Mouse (Mus musculus) myocyte (in vitro differentiated cells): ENCODE data around the gene Gm20388. TPM values are rescaled to one million over a fixed set of nuclear protein-coding genes. Genes with fewer than 3 reads are reported as not detected.

Experiments used
- H3K27me3 ChIP-seq: one replicate; pipeline ENCODE4 v1.6.1; 2011; ENCODE audit not compliant: control insufficient read depth, insufficient read depth, insufficient read length
- H3K36me3 ChIP-seq: one replicate; pipeline ENCODE4 v1.6.1; 2011; ENCODE audit not compliant: control insufficient read depth, insufficient read depth
- H3K4me2 ChIP-seq: one replicate; pipeline ENCODE4 v1.6.1; 2011; ENCODE audit warnings: low read depth, control low read depth
- H3K4me3 ChIP-seq: one replicate; pipeline ENCODE4 v1.5.1; 2011; ENCODE audit warnings: mild to moderate bottlenecking, control low read depth, moderate library complexity
- H3K79me2 ChIP-seq: one replicate; pipeline ENCODE4 v1.6.1; 2011; ENCODE audit not compliant: control insufficient read depth, insufficient read depth
- H3ac ChIP-seq: one replicate; pipeline ENCODE4 v1.6.1; 2011; ENCODE audit not compliant: control insufficient read depth, insufficient read length
- CEBPB ChIP-seq: IDR thresholded peaks from 2 replicates; pipeline ENCODE4 v1.6.1; 2011; ENCODE audit warnings: mild to moderate bottlenecking, moderate library complexity; ENCODE audit not compliant: poor library complexity, insufficient read depth, severe bottlenecking
- E2F4 ChIP-seq: IDR thresholded peaks from one replicate; pipeline ENCODE4 v1.6.1; 2011; ENCODE audit warnings: mild to moderate bottlenecking, control low read depth, moderate library complexity; ENCODE audit not compliant: insufficient read depth
- MAX ChIP-seq: IDR thresholded peaks from one replicate; pipeline ENCODE4 v1.6.1; 2011; ENCODE audit warnings: low read depth, mild to moderate bottlenecking, control low read depth
- MYOD1 ChIP-seq, 3 experiments: IDR thresholded peaks; one replicate each; pipeline ENCODE4 v1.6.1; 2011; ENCODE audit warnings: control low read depth in 2 of 3, low read depth in 2 of 3, mild to moderate bottlenecking in 2 of 3, moderate library complexity in 1 of 3; ENCODE audit not compliant: insufficient read length in 2 of 3, control insufficient read depth in 1 of 3
- MYOG ChIP-seq, 3 experiments: IDR thresholded peaks; one replicate each; pipeline ENCODE4 v1.6.1; 2011; ENCODE audit warnings: control low read depth in 2 of 3, low read depth in 2 of 3, mild to moderate bottlenecking in 2 of 3; ENCODE audit not compliant: insufficient read length in 2 of 3, control insufficient read depth in 1 of 3, insufficient read depth in 1 of 3
- POLR2A ChIP-seq: IDR thresholded peaks from one replicate; pipeline ENCODE4 v1.6.1; 2011; ENCODE audit warnings: low read depth, mild to moderate bottlenecking, control low read depth, moderate library complexity; ENCODE audit not compliant: insufficient read length
- POLR2AphosphoS2 ChIP-seq: IDR thresholded peaks from one replicate; pipeline ENCODE4 v1.6.1; 2011; ENCODE audit warnings: low read depth, control low read depth; ENCODE audit not compliant: insufficient read length
- REST ChIP-seq: IDR thresholded peaks from one replicate; pipeline ENCODE4 v1.6.1; 2011; ENCODE audit warnings: mild to moderate bottlenecking, control low read depth, moderate library complexity; ENCODE audit not compliant: insufficient read depth, insufficient read length
- SRF ChIP-seq: IDR thresholded peaks from one replicate; pipeline ENCODE4 v1.6.1; 2011; ENCODE audit warnings: low read depth; ENCODE audit not compliant: control insufficient read depth, insufficient read length
- TCF12 ChIP-seq: IDR thresholded peaks from one replicate; pipeline ENCODE4 v1.6.1; 2011; ENCODE audit warnings: mild to moderate bottlenecking, control low read depth; ENCODE audit not compliant: poor library complexity, insufficient read depth, severe bottlenecking
- TCF3 ChIP-seq: IDR thresholded peaks from one replicate; pipeline ENCODE4 v1.6.1; 2011; ENCODE audit warnings: low read depth, control low read depth; ENCODE audit not compliant: insufficient read length
- USF1 ChIP-seq: IDR thresholded peaks from one replicate; pipeline ENCODE4 v1.6.1; 2011; ENCODE audit warnings: low read depth, mild to moderate bottlenecking, control low read depth, moderate library complexity
- polyA plus RNA-seq: library from polyadenylated mRNA; unstranded; fragments of >200 nt; fragmentation: generic; extraction: Trizol; gene quantifications from one replicate; pipeline ENCODE4 v1.2.1, GENCODE M21; 2012; ENCODE audit warnings: missing spikeins

Gene Gm20388
- polyA plus RNA-seq, 1 experiment = 15.3 TPM

GRCm38 (mm10) chr8:122497912-122498311, 2587.3 kb downstream of the Gm20388 start:
- no peak overlapping the region for H3ac ChIP-seq
- no peaks in the 10 kb centered on the region for H3K79me2 ChIP-seq
- H3K4me2 ChIP-seq = no peak overlapping the region
- peaks cover 30% of the 10 kb centered on the region for H3K36me3 ChIP-seq
- no peaks in the 10 kb centered on the region for H3K27me3 ChIP-seq
- TF ChIP-seq POLR2A = no peak
- no peak for TF ChIP-seq MYOG (IDR thresholded peaks at IDR 0.05; ENCODE audit: control insufficient read depth in 1 of 3, insufficient read depth in 1 of 3, insufficient read length in 2 of 3, low read depth in 2 of 3)
- TF ChIP-seq SRF = no peak
- TF ChIP-seq CEBPB = no peak
- TF ChIP-seq POLR2AphosphoS2 = no peak
- TF ChIP-seq E2F4 = no peak
- no peak for TF ChIP-seq TCF3
- TF ChIP-seq MAX = no peak
- TF ChIP-seq USF1 = no peak
- TF ChIP-seq MYOD1 (IDR thresholded peaks at IDR 0.05; ENCODE audit: control insufficient read depth in 1 of 3, insufficient read length in 2 of 3, low read depth in 2 of 3) = no peak
- TF ChIP-seq TCF12 = no peak
- TF ChIP-seq REST = no peak
- no peak overlapping the region for H3K4me3 ChIP-seq

GRCm38 (mm10) chr8:122500856-122501255, 2590.2 kb downstream of the Gm20388 start:
- H3K4me2 ChIP-seq = no peak overlapping the region
- no peak overlapping the region for H3K4me3 ChIP-seq
- H3K36me3 ChIP-seq = peaks cover 18% of the 10 kb centered on the region
- H3K79me2 ChIP-seq = no peaks in the 10 kb centered on the region
- TF ChIP-seq SRF (no peak), POLR2A (peak; percentile 16), POLR2AphosphoS2 (peak; percentile 65)
- no peak overlapping the region for H3ac ChIP-seq
- no peaks in the 10 kb centered on the region for H3K27me3 ChIP-seq

DNA sequence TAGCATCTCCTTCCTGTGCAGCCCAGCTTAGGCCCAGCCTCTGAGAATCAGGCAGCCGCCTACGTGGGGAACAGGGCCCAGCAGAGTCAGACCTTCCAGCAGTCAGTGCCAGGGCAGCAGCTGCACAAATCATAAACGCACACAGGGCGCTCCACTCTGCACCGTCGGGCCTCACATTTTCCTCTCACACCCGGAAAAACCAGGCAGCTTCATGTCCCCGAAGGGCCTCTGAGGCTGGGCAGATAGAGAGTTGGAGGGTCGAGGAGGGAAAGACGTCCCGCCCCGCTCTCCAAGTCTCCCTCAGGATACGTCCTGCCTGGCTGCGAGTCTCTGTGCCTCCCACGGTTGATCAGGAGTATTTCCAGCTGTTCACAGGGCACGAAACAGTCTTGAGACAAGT, 2600.9 kb downstream of the Gm20388 start:
- no peak overlapping the region for H3K4me2 ChIP-seq
- TF ChIP-seq MYOG (IDR thresholded peaks at IDR 0.05; ENCODE audit: control insufficient read depth in 1 of 3, insufficient read depth in 1 of 3, insufficient read length in 2 of 3, low read depth in 2 of 3) = peak in 1 of 3 experiments; percentile 15
- TF ChIP-seq MYOD1 (IDR thresholded peaks at IDR 0.05; ENCODE audit: control insufficient read depth in 1 of 3, insufficient read length in 2 of 3, low read depth in 2 of 3) = peak in 1 of 3 experiments; percentile 13
- no peak for TF ChIP-seq TCF12
- H3K79me2 ChIP-seq = peaks cover 47% of the 10 kb centered on the region
- H3ac ChIP-seq = no peak overlapping the region
- no peak overlapping the region for H3K4me3 ChIP-seq
- no peaks in the 10 kb centered on the region for H3K27me3 ChIP-seq
- H3K36me3 ChIP-seq = peaks cover 10% of the 10 kb centered on the region

DNA sequence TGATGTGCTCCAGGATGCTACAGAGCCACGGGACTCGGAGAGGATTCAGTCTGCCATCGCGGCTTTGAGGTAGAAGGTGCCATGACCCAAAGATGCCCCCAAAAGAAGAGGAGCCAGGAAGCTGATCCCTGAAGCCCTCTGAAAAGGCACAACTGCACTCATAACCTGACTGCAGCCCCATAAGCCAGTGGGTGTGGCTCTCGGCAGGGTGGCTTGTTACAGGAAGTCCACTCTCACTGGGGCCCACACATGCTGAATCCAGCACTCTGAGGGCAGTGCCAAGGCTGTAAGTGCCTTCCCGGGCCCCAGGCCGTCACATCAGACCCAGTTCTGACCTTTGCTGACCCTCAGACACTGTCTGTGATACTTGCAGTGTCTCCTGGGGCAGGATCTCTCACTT, 2601.8 kb downstream of the Gm20388 start:
- Histone ChIP-seq H3K36me3 (peaks cover 9% of the 10 kb centered on the region), H3K4me3 (no peak overlapping the region), H3ac (no peak overlapping the region), H3K27me3 (no peaks in the 10 kb centered on the region), H3K79me2 (peaks cover 47% of the 10 kb centered on the region), H3K4me2 (no peak overlapping the region)
- TF ChIP-seq MAX (no peak), MYOG (IDR thresholded peaks at IDR 0.05; ENCODE audit: control insufficient read depth in 1 of 3, insufficient read depth in 1 of 3, insufficient read length in 2 of 3, low read depth in 2 of 3) (no peak), POLR2AphosphoS2 (peak; percentile 20)

GRCm38 (mm10) chr8:122515699-122516098, 2605.1 kb downstream of the Gm20388 start:
- Histone ChIP-seq H3K27me3 (no peaks in the 10 kb centered on the region), H3ac (no peak overlapping the region), H3K79me2 (peaks cover 42% of the 10 kb centered on the region), H3K4me3 (no peak overlapping the region), H3K4me2 (no peak overlapping the region), H3K36me3 (peaks cover 9% of the 10 kb centered on the region)
- TF ChIP-seq MYOG (IDR thresholded peaks at IDR 0.05; ENCODE audit: control insufficient read depth in 1 of 3, insufficient read depth in 1 of 3, insufficient read length in 2 of 3, low read depth in 2 of 3) (no peak), MYOD1 (IDR thresholded peaks at IDR 0.05; ENCODE audit: control insufficient read depth in 1 of 3, insufficient read length in 2 of 3, low read depth in 2 of 3) (no peak), POLR2AphosphoS2 (no peak), POLR2A (no peak), REST (no peak), SRF (no peak), E2F4 (no peak), MAX (no peak), CEBPB (no peak), TCF12 (no peak), USF1 (no peak), TCF3 (no peak)
